Mouse (Mus musculus): ENCODE measurements at regions not wholly inside any gene's neighbourhood (a gene's known extent, or its start where the extent isn't known, plus 50 kb on each side); places are given as distances from the start of the nearest gene placed in this dataset.

DNA sequence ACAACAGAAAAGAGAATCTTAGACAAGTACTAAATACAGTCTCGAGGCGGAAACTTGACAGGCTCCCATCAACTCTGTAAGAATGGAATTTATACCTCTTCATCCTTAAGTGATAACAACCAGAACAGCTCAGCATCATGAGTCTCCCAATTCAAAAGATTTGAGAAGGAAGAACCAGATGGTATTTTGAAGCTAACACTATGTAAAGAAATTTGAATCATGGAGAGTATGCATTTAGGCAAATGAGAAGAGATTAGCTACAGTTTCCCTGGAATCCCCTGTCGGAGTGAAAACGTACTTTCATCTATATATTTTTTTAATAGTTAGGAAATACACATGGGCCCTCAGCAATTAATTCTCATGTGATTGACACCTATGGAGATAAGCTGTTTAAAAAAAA, 140.9 kb downstream of the Nrip1 start:
- no peak for DNase-seq (ENCODE audit: low spot score in 2 of 2)

- no peak for DNase-seq (ENCODE audit: low spot score in 2 of 2)
Measured at GRCm38 (mm10) chr16:76232174-76232573, 141.5 kb downstream of the Nrip1 start.

- DNase-seq (ENCODE audit: low spot score in 2 of 2), result no peak
Measured at GRCm38 (mm10) chr16:76230516-76231302, 142.9 kb downstream of the Nrip1 start.

DNA sequence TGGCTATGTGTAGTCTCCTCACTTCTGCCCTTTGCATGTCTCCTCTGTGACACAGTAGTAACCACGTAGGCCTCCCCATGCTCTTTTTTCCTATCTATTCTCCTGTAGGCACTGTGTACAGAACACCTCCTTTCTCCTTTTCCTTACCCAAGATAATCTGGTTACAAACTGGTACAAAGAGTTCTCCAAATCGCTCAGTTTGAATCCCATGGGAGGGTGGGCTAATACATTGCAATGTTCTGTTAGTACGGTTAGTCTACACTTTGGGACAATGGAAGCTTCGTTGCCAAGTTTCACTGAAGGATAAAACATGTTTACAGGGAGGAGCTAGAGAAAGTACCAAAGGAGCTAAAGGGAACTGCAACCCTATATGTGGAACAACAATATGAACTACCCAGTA, 145.2 kb downstream of the Nrip1 start:
- no peak for DNase-seq (ENCODE audit: low spot score in 2 of 2)

DNA sequence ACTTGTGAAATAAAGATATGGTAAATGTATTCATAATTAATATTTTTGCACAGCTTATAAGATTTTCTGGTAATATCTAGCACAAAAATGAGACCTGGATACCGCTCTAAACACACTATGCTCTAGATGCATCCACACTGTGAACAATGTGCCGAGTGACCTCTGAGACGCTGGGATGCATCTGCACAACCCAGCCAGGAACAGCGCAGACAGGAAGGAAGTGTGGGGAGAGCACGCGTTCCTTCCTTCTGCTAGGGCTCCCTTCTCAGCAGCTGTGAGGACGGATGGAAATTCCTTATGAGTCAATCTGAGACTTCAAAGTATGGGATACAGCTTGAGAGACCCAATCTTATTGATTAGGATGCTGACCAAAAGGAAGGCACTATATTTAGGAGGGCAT, 147.2 kb downstream of the Nrip1 start:
- DNase-seq (ENCODE audit: low spot score in 2 of 2), result no peak

DNA sequence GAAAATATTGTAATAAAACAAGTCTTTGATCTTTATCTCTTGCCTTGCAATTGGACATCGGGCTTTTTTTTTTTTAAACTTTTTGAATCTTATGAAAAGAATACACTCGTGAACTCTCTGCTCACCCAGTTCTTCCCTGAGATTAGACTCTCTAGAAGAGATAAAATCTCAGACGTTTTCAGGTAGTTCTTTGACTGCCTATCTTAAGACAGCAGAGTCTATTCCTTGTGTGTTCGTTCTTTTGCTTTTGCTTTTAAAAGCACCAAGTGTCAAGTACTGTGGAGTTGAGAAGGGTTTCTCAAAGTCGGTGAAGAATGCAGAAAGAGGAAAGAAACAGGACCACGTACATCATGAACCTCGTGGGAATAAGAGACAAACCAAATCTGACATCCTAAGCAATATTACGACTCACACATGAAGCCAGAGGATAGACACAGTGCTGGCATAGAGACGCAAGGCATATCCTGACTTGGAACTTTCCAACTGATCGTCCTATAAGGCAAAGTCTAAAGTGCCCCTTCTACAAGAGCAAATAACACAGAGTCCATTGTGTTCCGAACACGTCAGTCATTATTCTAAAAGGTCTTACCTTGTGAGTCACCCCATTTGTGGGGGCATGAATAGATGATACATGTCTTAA, 147.9 kb downstream of the Nrip1 start:
- DNase-seq (ENCODE audit: low spot score in 2 of 2), result no peak

DNA sequence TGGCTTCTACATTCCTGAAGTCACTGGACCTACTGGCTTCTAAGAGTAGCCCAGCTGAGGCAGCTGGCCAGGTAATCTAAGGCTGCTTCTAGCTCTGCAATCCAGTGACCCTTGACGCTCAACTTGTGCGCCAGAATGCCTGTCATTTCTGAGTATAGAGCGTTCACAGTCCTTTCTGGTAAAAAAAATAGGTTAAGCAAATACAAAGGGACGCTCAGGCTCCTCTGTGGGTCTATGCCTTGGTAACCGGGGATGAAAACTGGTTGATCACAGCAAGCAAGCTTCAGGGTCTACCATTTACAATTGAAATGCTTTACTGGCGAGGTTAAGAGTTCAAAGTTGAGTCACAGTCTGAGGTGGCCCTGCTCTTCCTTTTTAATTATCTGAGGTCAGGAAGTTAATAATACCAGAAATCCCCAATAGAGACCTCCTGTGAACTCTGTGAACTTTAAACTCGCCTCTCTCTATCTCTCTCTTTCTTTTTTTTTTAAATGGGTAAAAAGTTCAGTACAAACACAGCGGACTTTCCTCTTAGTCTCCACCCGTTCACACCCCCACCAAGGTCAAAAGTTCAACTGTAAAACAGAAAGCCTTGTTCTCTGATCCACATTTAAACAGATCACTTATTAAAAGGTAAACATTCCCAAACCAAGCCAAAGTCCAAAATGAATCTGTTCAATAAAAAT, 148.6 kb downstream of the Nrip1 start:
- DNase-seq (ENCODE audit: low spot score in 2 of 2), result no peak

GRCm38 (mm10) chr16:76223716-76224115, 149.9 kb downstream of the Nrip1 start:
- DNase-seq (ENCODE audit: low spot score in 2 of 2), result no peak

- no peak for DNase-seq (ENCODE audit: low spot score in 2 of 2)
Measured at GRCm38 (mm10) chr16:76222960-76223359, 150.7 kb downstream of the Nrip1 start.

- no peak for DNase-seq (ENCODE audit: low spot score in 2 of 2)
Measured at GRCm38 (mm10) chr16:76220466-76220865, 153.2 kb downstream of the Nrip1 start.

GRCm38 (mm10) chr16:76219233-76219632, 154.4 kb downstream of the Nrip1 start:
- no peak for DNase-seq (ENCODE audit: low spot score in 2 of 2)

DNA sequence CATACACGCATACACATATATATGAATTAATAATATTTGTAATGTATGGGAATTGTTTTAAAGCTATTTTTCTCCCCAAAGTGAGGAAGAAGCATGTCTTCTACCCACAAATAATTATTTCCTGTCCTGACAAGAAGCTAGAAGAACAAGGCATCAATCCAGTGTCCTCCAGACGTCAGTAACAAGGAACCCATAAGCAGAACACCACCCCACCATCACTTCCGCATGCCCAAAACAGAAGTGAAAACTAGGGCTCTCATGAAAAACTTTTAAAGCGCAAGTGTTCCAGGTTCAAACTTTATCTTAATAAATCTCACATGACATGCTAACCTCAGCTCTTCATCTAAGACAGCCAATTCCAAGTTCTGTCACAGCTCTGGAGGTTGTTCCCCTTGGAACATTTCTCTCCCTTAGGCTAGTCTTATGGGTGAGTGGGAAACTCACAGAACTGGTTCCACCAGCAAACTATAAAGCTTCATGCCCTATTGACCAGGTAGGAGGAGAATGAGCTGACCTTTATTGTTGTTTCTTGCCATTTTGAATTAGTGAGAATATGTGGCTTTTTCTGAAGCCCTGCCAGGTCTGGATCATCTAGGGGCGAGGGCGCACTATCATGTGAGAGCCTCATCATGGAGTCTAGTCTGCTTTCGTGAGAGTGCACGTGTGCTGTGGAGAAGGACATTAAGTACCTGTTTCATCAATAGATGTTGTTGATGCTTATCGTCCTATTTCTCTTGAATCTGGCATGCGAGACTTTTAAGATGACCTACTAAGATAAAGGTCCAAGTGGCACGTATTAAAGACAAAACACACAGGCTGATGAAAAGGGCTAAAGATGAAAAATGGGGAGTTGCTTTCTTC, 155.1 kb downstream of the Nrip1 start:
- DNase-seq (ENCODE audit: low spot score in 2 of 2), result no peak

DNA sequence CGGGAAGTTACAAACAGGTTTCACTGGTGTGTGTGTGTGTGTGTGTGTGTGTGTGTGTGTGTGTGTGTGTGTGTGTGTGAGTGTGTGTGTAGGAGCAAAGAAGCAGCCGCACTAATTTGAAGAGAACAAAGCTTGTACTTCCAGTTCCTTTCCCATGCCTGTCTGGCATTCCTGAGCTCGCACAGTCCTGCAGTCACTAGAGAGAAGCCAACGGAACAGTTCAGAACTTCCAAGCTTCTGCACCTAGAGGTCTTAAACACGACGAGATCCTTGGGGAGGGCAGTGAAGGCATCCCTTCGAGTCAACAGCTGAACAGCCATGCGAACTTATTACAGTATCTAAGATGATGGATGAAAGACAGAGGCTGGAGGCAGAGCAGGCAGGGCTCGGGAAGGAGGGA, 157.4 kb downstream of the Nrip1 start:
- DNase-seq (ENCODE audit: low spot score in 2 of 2), result no peak

GRCm38 (mm10) chr16:76215558-76215957, 158.1 kb downstream of the Nrip1 start:
- no peak for DNase-seq (ENCODE audit: low spot score in 2 of 2)

DNA sequence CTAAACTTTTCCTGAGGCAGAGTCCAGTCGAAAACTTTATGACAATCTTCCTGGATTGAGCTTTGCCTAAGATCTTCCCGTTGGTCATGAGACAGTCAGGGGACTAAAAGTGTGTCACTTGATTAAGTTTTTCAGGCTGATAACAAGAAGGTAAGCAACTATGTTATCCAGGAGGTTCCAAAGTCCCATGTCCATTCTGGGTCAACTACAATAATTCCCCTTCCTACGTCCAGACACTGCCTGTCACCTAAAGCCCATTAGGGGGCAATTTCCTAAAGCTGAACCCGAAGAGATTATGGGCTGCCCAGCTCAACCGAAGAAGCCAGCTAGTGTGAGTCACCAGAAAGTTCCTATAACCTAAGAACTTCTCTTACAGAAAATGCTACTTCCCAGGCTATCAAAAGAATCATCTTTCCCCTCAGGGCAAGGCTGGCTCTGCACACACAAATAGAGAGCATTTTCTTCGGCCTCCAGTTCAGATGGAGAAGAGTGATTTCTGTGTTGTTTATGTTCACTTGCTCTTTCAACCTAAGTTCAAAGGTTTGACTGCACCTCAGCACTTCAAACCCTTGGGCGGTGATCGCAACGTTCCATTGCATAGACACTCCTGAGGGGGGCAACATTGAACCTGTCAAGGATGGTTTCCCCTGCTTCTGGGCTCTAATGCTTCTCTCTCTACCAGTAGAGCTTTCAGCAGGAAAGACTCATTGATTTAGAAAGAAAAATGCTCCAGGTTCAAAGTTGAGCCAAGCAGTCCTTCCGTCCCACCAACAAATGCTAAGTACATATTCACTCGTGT, 171.7 kb downstream of the Nrip1 start:
- DNase-seq (ENCODE audit: low spot score in 2 of 2), result peak in 1 of 2 experiments; percentile 10

- no peak for DNase-seq (ENCODE audit: low spot score in 2 of 2)
Measured at GRCm38 (mm10) chr16:76200801-76201728, 172.6 kb downstream of the Nrip1 start.

DNA sequence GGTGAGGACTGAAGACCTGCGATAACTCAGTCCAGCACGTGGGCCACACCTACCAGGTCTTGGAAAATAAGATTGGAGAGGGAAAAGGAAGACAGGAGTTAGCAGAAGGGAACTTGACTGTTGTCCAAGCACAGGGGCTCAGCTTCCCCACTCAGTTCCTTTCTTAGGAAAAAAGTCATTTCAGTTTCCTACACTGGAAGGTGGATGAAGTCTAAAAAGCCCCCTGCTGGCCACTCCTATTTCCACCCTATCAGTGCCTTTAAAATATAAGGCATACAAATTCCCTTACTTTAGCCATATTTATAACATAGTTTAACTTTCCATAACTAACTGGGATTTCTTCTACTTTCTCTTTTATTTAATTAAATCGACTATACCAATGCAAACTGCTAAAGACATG, 173.4 kb downstream of the Nrip1 start:
- DNase-seq (ENCODE audit: low spot score in 2 of 2), result no peak

DNA sequence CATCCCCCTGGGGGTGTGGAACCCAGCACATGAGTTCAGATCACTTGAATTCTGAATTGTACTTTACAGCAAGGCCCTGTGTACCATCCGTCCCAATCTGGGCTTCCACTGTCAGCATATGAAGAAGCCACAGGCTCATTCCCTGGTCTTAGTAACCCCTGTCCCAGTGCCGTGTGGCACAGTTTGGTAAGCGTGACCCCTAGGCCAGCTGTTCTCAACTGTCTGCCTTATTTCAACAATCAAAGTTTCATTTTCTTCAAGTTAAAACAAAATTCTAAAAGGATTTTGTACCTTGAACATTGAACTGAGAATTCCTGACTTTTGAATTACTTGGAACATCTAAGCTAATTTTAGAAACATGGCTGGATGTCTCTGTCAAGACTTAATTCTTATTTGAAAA, 174.6 kb downstream of the Nrip1 start:
- peak in 1 of 2 experiments; percentile 11 for DNase-seq (ENCODE audit: low spot score in 2 of 2)

GRCm38 (mm10) chr16:76194291-76194690, 172.2 kb upstream of the Samsn1 start:
- DNase-seq (ENCODE audit: low spot score in 2 of 2), result no peak

GRCm38 (mm10) chr16:76191135-76191534, 169.1 kb upstream of the Samsn1 start:
- no peak for DNase-seq (ENCODE audit: low spot score in 2 of 2)

Data from urinary bladder, postnatal 36 days (tissue).